Mouse (Mus musculus): Measurements from ENCODE around the gene Myf6. TPM values are rescaled to one million over a fixed set of nuclear protein-coding genes. Genes with fewer than 3 reads are reported as not detected.
A peak's percentile ranks its signal among the peaks of the same experiment; 100 is the strongest.

Gene Myf6
- polyA plus RNA-seq, 1 experiment from 2014 or later, result not detected

DNA sequence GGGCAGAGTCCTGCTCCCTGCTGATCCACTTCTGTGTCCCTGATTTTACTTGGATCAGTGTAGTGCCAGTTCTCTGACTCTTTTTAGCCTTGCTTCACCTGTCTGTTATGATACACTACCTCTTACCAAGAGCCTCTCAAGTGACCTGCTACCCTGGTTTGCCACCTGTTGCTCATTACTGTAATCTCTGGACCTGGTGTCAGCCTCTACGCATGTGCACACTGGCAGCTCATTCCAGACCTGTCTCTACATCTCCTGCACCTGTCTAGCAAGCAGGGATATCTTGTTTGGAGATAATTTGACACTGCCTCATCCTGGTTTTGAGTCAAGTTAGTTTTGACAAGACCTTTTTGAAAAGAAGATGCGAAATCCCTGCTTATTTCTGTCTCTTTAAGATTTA lies 11.9 kb upstream of the Myf6 start:
- no peak overlapping the region for H3K9ac ChIP-seq (ENCODE audit: low read length)
- no peak for ATAC-seq (ENCODE audit: low FRiP score, low TSS enrichment)
- H3K4me2 ChIP-seq (replicated peaks; ENCODE audit: low read depth), result no peak overlapping the region
- no peaks in the 10 kb centered on the region for H3K9me3 ChIP-seq (ENCODE audit: control insufficient read depth, low read length)
- H3K27me3 ChIP-seq (ENCODE audit: control insufficient read depth, insufficient read depth, low read length), result no peaks in the 10 kb centered on the region
- no peak overlapping the region for H3K27ac ChIP-seq (replicated peaks)
- no peaks in the 10 kb centered on the region for H3K4me1 ChIP-seq (replicated peaks; ENCODE audit: control insufficient read depth, insufficient read depth)
- H3K36me3 ChIP-seq (ENCODE audit: control insufficient read depth, insufficient read depth, low read length), result no peaks in the 10 kb centered on the region
- 82% methylated on average over 2 of the region's 2 CpGs for WGBS
- H3K4me3 ChIP-seq (ENCODE audit: low read depth, low read length), result no peak overlapping the region
- TF ChIP-seq CTCF (IDR thresholded peaks at IDR 0.05; ENCODE audit: low read depth) (no peak), EP300 (optimal IDR thresholded peaks at IDR 0.05) (no peak)
- DNase-seq (ENCODE audit: low spot score), result no peak

GRCm38 (mm10) chr10:107503430-107503829 lies 8.9 kb upstream of the Myf6 start:
- WGBS, result 44% methylated on average over 4 of the region's 4 CpGs
- TF ChIP-seq EP300 (optimal IDR thresholded peaks at IDR 0.05) (no peak), CTCF (IDR thresholded peaks at IDR 0.05; ENCODE audit: low read depth) (no peak)
- ATAC-seq (ENCODE audit: low FRiP score, low TSS enrichment), result no peak

DNA sequence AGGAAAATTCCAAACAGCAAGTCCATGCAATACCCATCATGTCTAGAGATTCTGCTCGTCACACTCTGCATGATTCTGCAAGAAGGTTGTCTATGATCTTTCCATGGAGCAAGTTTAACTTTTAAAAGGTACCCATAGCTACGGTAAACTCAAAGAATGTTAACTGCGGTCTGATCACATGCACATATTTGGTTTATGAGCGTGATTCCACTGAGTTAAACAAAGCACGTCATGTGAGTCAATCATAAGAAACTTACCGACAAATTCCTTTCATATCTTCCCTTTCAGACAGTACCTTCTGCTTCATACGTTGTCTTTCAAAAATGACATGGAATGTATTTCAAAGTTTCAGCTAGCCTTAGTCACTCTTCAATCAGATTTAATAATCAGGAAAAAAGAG lies 7.7 kb upstream of the Myf6 start:
- no peak overlapping the region for H3K4me2 ChIP-seq (replicated peaks; ENCODE audit: low read depth)
- H3K36me3 ChIP-seq (ENCODE audit: control insufficient read depth, insufficient read depth, low read length), result no peaks in the 10 kb centered on the region
- no peak overlapping the region for H3K4me3 ChIP-seq (ENCODE audit: low read depth, low read length)
- H3K4me1 ChIP-seq (replicated peaks; ENCODE audit: control insufficient read depth, insufficient read depth), result no peaks in the 10 kb centered on the region
- H3K27ac ChIP-seq (replicated peaks), result no peak overlapping the region
- TF ChIP-seq EP300 (optimal IDR thresholded peaks at IDR 0.05), result no peak
- no peak for TF ChIP-seq CTCF (IDR thresholded peaks at IDR 0.05; ENCODE audit: low read depth)
- H3K9me3 ChIP-seq (ENCODE audit: control insufficient read depth, low read length), result no peaks in the 10 kb centered on the region
- no peaks in the 10 kb centered on the region for H3K27me3 ChIP-seq (ENCODE audit: control insufficient read depth, insufficient read depth, low read length)
- WGBS, result 80% methylated on average over 7 of the region's 7 CpGs
- ATAC-seq (ENCODE audit: low FRiP score, low TSS enrichment), result no peak
- H3K9ac ChIP-seq (ENCODE audit: low read length), result no peak overlapping the region
- DNase-seq (ENCODE audit: low spot score), result no peak

More at GRCm38 (mm10) chr10:107503430-107503829, 8.9 kb upstream of the Myf6 start:
- DNase-seq (ENCODE audit: low spot score), result no peak
- Histone ChIP-seq H3K4me3 (ENCODE audit: low read depth, low read length) (no peak overlapping the region), H3K9ac (ENCODE audit: low read length) (no peak overlapping the region), H3K27ac (replicated peaks) (no peak overlapping the region), H3K9me3 (ENCODE audit: control insufficient read depth, low read length) (no peaks in the 10 kb centered on the region), H3K36me3 (ENCODE audit: control insufficient read depth, insufficient read depth, low read length) (no peaks in the 10 kb centered on the region), H3K27me3 (ENCODE audit: control insufficient read depth, insufficient read depth, low read length) (no peaks in the 10 kb centered on the region), H3K4me2 (replicated peaks; ENCODE audit: low read depth) (no peak overlapping the region), H3K4me1 (replicated peaks; ENCODE audit: control insufficient read depth, insufficient read depth) (no peaks in the 10 kb centered on the region)

- H3K36me3 ChIP-seq (ENCODE audit: control insufficient read depth, insufficient read depth, low read length), result no peaks in the 10 kb centered on the region
- 68% methylated on average over 7 of the region's 7 CpGs for WGBS
- no peak overlapping the region for H3K4me2 ChIP-seq (replicated peaks; ENCODE audit: low read depth)
- no peaks in the 10 kb centered on the region for H3K9me3 ChIP-seq (ENCODE audit: control insufficient read depth, low read length)
- no peaks in the 10 kb centered on the region for H3K27me3 ChIP-seq (ENCODE audit: control insufficient read depth, insufficient read depth, low read length)
- DNase-seq (ENCODE audit: low spot score) (no peak), ATAC-seq (ENCODE audit: low FRiP score, low TSS enrichment) (no peak)
- no peak overlapping the region for H3K9ac ChIP-seq (ENCODE audit: low read length)
- H3K4me1 ChIP-seq (replicated peaks; ENCODE audit: control insufficient read depth, insufficient read depth), result no peaks in the 10 kb centered on the region
- H3K4me3 ChIP-seq (ENCODE audit: low read depth, low read length), result no peak overlapping the region
- no peak for TF ChIP-seq CTCF (IDR thresholded peaks at IDR 0.05; ENCODE audit: low read depth)
- TF ChIP-seq EP300 (optimal IDR thresholded peaks at IDR 0.05), result no peak
- no peak overlapping the region for H3K27ac ChIP-seq (replicated peaks)
Observed at GRCm38 (mm10) chr10:107499656-107500055, 5.1 kb upstream of the Myf6 start.

DNA sequence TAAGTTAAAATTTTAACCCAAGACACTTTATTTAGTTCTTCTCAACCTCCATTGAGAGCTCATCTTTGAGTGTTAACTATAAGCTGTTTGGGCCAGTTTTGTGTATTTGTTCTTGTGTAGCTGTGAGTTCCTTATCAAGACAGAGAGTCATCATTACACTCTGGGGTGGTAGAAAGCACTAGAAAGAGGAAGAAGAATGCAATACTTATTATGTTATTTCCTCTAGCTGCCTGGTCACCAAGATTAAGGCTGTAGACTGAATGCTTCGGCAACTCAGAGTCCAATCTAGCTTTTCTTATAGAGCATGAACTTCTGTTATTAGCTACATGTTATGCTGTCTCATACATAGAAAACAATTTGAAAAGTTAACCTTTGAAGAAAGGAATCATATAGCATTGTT lies 1.9 kb upstream of the Myf6 start:
- Histone ChIP-seq H3K4me1 (replicated peaks; ENCODE audit: control insufficient read depth, insufficient read depth) (no peaks in the 10 kb centered on the region), H3K9ac (ENCODE audit: low read length) (no peak overlapping the region), H3K27ac (replicated peaks) (no peak overlapping the region), H3K4me3 (ENCODE audit: low read depth, low read length) (no peak overlapping the region), H3K4me2 (replicated peaks; ENCODE audit: low read depth) (no peak overlapping the region), H3K9me3 (ENCODE audit: control insufficient read depth, low read length) (no peaks in the 10 kb centered on the region), H3K36me3 (ENCODE audit: control insufficient read depth, insufficient read depth, low read length) (no peaks in the 10 kb centered on the region), H3K27me3 (ENCODE audit: control insufficient read depth, insufficient read depth, low read length) (no peaks in the 10 kb centered on the region)
- DNase-seq (ENCODE audit: low spot score), result no peak
- TF ChIP-seq CTCF (IDR thresholded peaks at IDR 0.05; ENCODE audit: low read depth), result no peak
- no peak for TF ChIP-seq EP300 (optimal IDR thresholded peaks at IDR 0.05)
- 83% methylated on average over 1 of the region's 1 CpGs for WGBS
- no peak for ATAC-seq (ENCODE audit: low FRiP score, low TSS enrichment)

DNA sequence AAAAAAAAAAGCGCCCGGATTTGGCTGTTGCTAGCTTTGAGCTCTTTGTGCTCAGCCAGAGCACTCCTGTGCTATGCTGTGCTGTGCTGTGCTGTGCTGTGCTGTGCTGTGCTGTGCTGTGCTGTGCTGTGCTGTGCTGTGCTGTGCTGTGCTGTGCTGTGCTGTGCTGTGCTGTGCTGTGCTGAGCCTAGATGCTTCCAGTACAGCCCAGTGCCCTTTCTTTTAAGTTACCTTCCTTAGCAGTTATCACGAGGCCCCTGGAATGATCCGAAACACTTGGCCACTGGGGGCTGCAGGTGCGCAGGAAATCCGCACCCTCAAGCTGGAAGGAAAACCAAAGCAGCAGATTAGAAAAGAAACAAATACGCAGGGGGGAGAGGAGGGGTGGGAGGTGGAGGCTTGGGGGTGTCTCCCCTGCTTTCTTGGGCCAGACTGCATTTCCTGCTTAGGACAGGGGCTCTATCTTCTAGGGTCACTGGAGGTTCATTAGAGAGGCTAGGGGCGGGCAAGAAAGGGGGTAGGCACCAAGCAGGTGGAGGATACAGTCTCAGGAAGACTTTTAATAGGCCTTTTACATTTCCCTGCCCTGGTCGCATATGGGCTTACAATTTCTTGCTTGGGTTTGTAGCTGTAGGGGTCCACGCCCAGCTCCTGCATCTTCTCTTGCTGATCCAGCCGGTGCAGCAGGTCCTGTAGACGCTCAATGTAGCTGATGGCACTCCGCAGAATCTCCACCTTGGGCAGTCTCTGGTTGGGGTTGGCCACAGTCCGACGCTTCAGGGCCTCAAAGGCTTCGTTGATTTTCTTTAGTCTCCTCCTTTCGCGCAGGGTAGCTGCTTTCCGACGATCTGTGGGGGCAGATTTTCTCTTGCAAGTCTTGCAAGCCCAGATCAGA lies 710 bp downstream of the Myf6 start:
- no peak for TF ChIP-seq EP300 (optimal IDR thresholded peaks at IDR 0.05)
- TF ChIP-seq CTCF (IDR thresholded peaks at IDR 0.05; ENCODE audit: low read depth), result 0 out of 2 replicates have a peak, but pooled peaks have one; percentile 1
- no peak for ATAC-seq (ENCODE audit: low FRiP score, low TSS enrichment)
- H3K9me3 ChIP-seq (ENCODE audit: control insufficient read depth, low read length), result no peaks in the 10 kb centered on the region
- peak overlapping the region; percentile 30 for H3K4me3 ChIP-seq (ENCODE audit: low read depth, low read length)
- WGBS, result 54% methylated on average over 20 of the region's 20 CpGs
- no peaks in the 10 kb centered on the region for H3K36me3 ChIP-seq (ENCODE audit: control insufficient read depth, insufficient read depth, low read length)
- H3K27me3 ChIP-seq (ENCODE audit: control insufficient read depth, insufficient read depth, low read length), result no peaks in the 10 kb centered on the region
- H3K4me2 ChIP-seq (replicated peaks; ENCODE audit: low read depth), result peak overlapping the region; percentile 46
- no peak overlapping the region for H3K27ac ChIP-seq (replicated peaks)
- H3K4me1 ChIP-seq (replicated peaks; ENCODE audit: control insufficient read depth, insufficient read depth), result no peaks in the 10 kb centered on the region
- no peak for DNase-seq (ENCODE audit: low spot score)
- H3K9ac ChIP-seq (ENCODE audit: low read length), result no peak overlapping the region
